Mouse (Mus musculus): ENCODE results near the gene Zbtb22.
"Not testable (repeated sequence)": the region's sequence is repeated elsewhere in the genome, so short reads cannot be mapped to it uniquely, and the experiment has no call there.

Zbtb22 gene

DNA sequence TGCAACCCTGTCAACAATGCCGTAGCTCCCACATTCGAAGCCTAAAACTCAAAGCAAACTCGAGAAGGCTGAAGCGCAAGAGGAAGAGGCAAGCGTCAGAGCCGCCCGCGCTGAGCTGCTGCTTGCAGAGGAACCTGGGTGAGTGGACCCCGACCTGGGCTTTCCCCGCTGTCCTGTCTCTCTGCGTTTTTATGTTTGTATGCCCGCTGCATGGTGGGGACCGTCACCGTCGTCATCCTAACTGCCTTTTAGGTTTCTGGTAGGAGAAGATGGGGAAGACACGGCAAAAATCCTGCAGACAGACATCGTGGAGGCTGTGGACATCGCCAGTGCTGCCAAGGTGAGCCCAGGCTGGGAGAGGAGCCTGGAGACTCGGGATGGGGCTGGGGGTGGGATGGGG lies 25.7 kb downstream of the Zbtb22 start:
- no peak for DNase-seq (ENCODE audit: extremely low spot score, low read depth, low spot score)

DNA sequence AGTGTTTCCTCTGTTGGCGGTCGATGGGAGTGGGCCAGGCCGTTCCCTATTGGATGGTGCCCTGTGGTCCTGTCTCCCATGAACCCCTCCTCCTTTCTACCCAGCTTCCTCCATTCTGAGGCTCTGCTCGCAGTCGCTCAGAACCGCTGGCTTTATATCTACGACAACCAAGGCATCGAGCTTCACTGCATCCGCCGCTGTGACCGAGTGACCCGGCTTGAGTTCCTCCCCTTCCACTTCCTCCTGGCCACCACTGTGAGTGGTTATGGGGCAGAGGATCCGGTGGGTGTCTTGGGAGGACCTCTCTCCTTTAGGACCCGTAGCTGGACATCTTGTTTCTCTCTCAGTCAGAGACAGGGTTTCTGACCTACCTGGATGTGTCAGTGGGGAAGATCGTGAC lies 27.8 kb downstream of the Zbtb22 start:
- DNase-seq (ENCODE audit: extremely low spot score, low read depth, low spot score), result no peak

DNA sequence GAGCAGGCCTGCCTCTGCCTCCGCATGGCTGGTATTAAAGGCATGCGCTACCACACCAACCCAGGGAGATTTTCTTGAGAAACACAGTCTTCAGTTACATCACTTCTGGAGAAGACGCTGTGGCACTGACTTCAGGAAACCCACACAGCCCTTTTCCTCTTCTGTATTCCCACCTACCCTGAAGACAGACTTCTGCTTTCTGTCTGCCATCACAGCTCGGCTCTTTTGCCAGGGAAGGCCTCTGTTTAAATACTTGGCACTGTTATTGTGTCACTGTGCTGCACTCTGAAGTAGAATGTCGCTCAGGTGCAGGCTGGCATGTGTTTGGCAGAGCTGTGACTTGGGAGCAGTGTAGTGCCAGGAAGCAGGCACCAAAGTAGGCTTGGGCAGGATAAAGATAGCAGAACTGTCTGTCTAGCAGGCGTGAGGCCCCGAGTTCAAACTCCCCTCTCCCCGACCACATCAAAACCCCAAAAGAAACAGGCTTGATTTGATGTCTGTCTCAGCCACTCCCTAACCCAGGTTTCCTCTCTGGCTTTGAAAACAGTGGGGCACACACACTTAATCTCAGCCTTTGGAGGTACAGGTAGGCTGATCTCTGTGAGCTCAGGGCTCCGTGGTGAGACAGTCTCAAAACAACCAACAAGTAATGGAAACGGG lies 31.9 kb downstream of the Zbtb22 start:
- no peak for DNase-seq (ENCODE audit: extremely low spot score, low read depth, low spot score)

DNA sequence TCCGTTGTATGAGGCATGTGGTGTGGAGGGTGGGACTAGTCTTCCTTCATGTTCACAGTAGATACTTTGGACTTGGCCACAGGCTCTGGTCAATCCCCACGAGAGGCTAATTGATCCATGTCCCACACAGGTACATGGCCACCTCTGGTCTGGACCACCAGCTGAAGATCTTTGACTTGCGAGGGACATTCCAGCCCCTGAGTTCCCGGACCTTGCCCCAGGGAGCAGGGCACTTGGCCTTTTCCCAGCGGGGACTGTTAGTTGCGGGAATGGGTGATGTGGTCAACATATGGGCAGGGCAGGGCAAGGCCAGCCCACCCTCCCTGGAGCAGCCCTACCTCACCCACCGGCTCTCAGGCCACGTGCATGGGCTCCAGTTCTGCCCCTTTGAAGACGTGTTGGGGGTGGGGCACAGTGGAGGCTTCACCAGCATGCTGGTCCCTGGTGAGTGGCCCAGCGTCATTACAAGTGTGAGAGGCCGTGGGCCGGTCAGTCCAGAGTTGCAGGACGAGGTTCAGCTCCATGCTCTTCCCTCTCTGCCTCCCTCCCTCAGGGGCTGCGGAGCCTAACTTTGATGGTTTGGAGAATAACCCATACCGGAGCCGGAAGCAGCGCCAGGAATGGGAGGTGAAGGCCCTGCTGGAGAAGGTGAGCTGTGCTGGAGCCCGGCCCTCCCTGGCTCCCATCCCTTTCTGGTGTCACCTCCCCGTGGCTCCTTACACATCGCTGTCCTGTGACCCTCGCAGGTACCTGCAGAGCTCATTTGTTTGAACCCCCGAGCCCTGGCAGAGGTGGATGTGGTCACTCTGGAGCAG lies 32.6 kb downstream of the Zbtb22 start:
- DNase-seq (ENCODE audit: extremely low spot score, low read depth, low spot score), result no peak

DNA sequence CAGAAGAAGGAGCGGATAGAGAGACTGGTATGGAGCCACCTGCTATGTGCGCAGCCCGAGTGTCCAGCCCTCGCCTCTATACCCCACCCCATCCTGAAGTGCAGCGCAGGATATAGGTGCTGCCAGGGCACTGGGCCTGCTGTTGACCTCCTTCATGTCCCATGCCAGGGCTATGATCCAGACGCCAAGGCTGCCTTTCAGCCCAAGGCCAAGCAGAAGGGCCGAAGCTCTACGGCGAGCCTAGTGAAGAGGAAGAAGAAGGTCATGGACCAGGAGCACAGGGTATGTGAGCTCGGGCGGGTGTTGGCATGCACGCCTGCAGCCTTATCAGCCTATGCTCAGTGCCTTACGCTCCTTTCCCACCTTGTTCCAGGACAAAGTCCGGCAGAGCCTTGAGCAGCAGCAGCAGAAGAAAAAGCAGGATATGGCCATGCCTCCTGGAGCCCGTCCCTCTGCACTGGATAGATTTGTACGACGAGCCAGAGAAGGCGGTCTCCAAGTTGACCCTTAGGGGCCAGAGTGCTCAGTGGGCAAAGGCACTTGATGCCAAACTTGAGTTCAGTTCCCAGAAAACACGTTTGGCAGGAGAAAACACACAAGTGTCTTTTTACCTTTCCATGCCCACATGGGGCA lies 33.3 kb downstream of the Zbtb22 start:
- DNase-seq (ENCODE audit: extremely low spot score, low read depth, low spot score), result no peak

DNA sequence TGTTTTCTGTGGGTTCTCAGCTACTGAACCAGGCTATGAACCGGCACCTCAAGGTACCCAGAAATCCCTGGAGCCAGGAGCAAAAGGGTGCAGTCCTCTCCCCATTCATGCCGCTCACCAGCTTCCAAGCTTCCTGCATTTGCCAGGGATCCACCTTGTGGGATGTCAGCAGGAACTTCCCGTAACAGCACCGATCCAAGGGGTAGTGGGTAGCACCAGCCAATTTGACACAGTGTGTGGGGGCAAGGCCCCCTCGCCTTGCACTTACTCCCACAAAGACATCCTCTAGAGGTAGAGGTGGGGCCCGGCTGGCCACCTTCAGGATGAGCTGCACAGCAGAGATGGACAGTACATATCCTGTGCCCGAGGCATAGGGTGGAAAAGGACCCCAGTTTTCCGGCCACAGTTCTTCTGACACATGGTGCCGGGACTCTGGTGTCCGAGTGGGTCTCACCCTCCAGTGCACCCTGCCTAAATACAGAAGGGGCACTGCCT lies 34.5 kb downstream of the Zbtb22 start:
- DNase-seq (ENCODE audit: extremely low spot score, low read depth, low spot score), result no peak

DNA sequence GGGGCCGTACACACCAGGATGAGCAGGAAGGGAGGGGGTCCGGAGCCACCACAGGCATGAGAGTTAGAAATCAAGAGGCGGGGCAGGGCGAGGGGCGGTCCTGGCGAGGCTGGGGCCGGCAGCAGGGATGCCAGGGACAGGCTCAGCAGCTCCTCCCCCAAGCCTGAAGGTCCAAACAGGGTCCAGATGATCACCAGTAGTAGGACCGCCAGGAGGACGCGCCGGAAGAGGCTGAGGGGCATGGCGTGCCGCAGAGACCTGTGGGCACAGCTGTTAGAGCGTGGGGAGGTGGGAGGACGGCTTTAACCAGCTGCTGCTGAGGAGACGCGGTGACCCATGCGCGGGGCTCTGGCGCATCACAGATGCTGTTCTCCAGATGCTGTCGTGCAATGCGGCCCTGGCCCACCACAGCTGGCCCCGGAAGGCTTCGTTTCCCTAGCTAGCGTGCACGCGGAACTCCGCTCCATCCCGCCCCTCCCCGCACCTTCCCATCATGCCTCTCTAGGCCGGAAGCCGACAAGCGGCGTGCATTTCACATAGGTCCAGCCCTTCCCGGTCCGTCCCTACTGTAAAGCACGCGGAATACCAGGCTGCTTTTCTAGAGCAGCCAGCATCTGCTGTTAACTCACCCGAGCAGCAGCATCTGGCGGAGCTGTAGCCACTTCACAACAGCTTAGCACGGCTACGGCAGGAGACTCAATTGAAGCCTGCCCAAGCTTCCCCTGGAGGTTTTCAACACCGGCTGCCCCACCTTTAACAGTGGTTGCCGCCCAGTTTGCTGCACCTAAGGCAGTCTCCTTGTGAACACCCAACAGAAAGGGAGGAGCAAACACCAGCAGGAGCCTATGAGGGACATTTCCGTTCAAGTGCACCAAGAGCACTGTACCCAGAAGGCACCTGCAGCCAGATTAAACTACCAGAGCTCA lies 35.6 kb downstream of the Zbtb22 start, which contains the start of gene B3galt4:
Gene B3galt4, minus strand, starts transcription at position 468 of the 926 bp plus-strand sequence.
- no peak for DNase-seq (ENCODE audit: extremely low spot score, low read depth, low spot score)

DNA sequence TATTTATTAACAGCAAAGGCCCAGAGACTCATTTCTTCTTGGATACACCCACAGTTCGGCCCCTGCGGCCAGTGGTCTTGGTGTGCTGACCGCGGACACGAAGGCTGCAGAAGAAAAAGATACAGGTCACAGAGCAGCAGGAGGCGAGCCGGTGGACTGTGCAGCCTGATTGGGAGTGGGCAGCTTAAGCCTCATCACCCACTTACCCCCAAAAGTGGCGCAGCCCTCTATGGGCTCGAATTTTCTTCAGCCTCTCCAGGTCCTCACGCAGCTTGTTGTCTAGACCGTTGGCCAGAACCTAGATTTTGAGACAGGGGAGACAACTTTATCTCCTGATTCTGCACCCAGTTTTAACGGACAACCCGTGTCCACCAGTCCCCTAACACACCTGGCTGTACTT lies 36.3 kb downstream of the Zbtb22 start:
- not testable (repeated sequence) for DNase-seq (ENCODE audit: extremely low spot score, low read depth, low spot score)

DNA sequence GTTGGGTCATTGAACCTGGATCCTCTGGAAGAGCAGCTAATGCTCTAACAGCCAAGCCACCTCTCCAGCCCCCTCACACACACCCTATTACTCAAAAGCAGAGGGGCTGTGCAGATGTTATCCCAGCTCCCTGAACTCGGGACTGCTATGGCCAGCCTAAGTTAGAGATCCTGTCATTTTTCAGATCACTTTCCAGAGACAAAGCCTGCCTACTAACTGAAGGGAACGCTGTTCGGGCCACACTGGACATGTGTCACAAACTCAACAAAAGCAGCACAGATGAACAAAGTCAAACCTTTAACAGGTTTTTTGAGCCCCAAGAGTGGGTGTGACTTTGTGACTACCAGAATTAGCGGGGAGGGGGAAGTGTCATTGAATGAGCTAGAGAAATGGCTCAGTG lies 37.2 kb downstream of the Zbtb22 start:
- DNase-seq (ENCODE audit: extremely low spot score, low read depth, low spot score), result no peak

DNA sequence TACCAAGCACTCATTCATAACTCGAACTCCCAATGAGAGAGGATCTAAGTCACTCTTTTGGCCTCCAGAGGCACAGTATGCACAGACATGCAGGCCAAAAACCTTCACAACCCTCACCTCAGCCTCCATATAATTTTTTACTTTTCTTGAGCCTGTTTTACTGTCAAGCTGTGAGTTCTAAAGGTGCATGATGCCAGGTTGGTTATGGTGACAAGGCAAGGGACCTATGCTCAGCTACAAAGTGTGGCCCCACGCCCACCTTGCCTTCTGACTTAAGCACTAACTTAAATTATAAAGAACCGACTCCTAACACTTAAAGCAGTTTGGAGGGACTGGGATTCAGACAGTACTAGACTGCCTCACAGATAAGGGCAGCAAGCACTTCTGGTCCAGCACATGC lies 37.6 kb downstream of the Zbtb22 start:
- DNase-seq (ENCODE audit: extremely low spot score, low read depth, low spot score), result no peak

DNA sequence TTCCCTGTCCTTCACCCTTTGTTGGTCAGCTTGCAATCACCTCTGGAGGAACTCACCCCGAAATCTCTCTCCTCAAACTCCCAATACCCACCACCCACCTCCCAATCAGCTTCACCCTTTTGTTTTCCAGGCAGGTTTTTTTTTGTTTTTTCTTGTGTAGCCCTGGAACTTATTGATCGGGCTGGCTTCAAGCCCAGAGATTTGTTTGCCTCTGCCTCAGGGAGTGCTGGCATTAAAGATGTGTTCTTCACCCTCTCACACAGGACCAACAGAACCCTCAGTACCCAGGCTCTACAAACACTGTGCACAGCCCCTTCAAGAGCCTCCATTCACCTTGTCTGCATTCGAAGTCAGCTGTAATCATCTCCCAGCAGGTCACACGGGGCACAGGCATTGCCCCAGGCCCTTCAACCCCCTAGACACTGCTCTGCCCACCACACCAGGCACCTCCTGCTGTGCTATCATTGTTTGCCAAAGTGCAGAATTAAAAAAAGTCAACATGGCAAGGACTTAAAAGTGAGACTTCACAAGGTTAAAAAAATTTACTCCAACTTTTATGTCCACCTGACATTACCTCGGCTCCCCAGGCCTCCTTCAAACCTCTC lies 38.4 kb downstream of the Zbtb22 start:
- DNase-seq (ENCODE audit: extremely low spot score, low read depth, low spot score), result no peak

DNA sequence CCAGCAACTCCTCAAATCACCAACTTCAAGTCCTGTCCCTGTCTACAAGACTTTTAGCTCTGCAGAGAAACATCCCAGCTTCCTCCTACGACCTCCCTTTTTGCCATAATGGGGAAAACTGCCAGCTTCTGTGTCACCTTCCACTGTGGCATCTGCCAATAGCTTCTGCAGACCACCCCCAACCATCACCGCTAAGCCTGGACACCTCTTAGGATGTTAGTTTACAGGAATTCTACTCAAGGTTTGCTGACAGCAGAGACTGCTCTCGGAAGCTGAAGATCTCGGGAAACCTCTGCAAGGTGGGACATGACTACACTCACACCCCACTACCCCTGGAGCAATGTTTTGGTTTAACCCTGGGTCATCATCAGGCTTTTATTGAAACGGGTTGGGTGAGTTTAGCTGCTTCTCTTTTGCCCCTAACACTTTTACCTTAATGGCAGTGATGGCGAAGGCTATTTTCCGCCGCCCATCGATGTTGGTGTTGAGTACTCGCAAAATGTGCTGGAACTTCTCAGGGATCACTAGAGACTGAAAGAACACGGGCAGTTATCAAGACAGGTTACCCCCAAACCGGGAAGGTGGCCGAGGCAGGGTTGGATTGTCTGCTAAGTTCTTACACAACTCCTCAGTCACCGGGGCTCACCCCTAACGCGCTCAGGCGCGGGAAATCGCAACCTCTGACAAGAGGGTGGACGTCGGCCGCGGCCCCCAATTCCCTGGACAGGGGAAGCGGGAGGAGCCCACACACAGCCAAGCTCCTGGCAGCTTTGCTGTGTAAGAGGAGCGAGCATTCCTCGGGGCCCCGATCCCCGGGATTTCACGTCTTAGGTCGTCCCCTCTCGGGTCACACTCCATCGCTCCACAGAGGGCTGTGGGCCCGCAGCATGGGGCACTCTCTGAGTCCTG lies 39.2 kb downstream of the Zbtb22 start:
- no peak for DNase-seq (ENCODE audit: extremely low spot score, low read depth, low spot score)

DNA sequence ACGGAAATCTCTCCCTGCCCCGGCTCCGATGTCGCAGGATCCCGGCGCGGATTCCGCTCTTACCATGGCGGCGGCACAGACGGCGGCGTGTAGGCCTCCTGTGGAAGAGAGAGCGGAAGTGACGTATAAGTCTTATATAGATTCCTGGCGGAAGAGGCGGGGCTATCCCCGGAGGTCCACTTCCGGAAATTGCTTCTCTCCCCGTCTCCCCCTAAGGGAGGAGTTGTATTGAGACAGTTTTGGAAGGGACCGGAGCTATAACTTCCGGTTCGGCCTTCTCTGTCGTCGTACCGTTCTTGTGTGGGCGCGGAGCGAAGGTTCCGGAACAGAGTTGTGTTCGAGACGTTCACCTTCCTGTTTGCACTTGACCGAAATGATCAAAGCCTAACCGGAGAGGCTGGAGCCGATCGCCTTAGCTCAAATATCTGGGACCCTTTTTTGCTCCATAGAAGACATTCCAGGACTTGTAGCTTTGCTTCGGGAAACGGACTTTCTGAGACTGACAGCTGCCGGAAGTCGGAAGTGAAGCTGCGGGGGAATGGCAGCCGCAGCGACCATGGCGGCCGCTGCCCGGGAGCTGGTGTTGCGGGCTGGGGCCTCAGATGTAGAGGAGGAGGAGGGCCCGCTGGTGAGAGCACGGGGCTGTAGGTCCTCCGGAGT lies 40.0 kb downstream of the Zbtb22 start, which contains the start of the genes Vps52 and Rps18:
Gene Vps52, plus strand, starts transcription at position 258 of the 660 bp plus-strand sequence.
Gene Rps18, minus strand, starts transcription at position 447 of the 660 bp plus-strand sequence.
- peak; percentile 99 for DNase-seq (ENCODE audit: extremely low spot score, low read depth, low spot score)

DNA sequence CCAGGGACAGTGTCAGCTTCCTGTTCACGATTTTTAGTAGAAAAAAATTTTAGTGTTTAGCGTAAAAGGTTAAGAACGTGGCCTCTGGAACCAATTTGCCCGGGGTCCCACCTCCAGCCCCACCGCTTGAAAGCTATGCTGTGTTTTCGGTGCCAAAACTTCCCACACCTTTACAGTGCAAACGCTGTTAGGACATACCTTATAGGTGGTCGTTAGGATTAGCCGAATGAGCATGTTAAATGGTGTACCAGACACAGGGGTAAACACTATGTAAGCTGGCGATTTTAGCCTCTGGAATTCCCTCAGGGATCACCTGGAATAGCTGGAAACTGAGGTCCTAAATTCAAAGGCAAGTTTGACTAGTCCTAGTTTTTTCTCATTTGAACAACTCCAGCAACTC lies 40.6 kb downstream of the Zbtb22 start:
- no peak for DNase-seq (ENCODE audit: extremely low spot score, low read depth, low spot score)

DNA sequence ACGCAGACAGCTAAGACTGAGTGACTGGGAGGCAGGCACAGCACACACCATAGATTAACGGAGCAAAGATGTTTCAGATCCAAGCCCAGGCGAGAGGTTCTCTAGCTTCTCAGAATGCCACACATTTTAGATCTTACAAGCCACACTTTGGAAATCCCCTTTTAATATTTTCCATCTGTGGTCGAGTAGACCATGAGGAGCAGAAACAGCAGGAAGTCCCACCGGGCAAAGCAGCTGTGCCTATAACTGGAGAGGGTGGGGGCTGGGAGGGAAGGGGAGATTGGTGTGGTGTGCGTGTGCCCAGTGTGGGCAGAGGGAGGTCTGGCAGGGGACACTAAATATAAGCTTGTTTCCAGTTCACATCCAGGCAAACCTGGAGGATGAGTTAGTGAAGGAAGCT lies 41.8 kb downstream of the Zbtb22 start:
- no peak for DNase-seq (ENCODE audit: extremely low spot score, low read depth, low spot score)

DNA sequence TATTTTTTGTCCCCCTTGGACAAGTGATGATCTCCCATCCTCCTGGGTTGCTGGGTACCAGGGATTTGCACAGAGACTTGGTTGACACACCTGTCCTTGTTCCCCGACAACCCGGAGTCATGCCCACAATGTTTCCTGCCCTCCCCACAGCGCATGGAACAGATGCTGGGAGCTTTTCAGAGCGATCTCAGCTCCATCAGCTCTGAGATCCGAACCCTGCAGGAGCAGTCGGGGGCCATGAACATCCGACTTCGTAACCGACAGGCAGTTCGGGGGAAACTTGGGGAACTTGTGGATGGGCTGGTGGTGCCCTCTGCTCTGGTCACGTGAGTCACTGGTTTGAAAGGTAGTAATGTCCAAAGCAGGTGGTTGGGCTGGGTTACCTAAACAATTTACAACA lies 42.7 kb downstream of the Zbtb22 start:
- DNase-seq (ENCODE audit: extremely low spot score, low read depth, low spot score), result no peak

DNA sequence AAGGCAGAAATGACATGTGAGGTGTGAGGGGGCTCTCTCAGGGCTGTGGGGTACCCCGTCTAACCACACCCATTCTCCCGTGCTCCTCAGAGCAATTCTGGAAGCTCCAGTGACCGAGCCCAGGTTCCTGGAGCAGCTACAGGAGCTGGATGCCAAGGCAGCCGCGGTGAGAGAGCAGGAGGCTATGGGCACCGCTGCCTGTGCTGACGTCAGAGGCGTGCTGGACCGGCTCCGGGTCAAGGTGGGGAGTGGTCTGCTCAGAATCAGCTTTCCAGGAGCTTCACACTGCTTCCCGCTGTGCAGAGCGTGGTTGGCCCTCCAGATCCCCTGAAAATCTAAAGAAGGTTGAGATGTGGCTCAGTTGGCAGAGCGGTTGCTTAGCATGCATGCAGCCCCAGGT lies 43.4 kb downstream of the Zbtb22 start:
- no peak for DNase-seq (ENCODE audit: extremely low spot score, low read depth, low spot score)

DNA sequence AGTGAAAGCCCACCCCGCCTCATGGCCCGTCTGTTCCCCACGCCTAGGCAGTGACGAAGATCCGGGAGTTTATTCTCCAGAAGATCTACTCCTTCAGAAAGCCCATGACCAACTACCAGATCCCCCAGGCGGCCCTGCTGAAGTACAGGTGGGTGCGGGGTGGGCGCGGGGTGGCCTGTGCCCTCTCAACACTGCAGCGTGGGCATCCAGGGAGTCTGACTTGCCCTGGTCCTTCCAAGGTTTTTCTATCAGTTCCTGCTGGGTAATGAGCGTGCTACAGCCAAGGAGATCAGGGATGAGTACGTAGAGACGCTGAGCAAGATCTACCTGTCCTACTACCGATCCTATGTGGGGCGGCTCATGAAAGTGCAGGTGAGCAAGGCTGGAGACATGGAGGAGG lies 44.2 kb downstream of the Zbtb22 start:
- no peak for DNase-seq (ENCODE audit: extremely low spot score, low read depth, low spot score)

DNA sequence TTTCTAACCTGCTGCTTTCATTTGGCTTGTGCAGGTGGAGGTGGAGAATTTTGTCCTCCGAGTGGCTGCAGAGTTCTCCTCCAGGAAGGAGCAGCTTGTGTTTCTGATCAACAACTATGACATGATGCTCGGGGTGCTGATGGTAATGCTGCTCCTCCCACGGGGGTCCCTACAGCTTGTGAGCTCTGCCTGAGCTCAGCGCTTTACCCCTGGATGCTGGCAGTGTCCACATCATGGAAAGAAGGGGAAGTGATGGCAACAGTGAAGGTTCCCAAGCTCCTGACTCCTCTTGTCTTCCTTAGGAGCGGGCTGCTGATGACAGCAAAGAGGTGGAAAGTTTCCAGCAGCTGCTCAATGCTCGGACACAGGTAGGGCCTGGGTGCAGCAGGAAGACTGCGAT lies 47.2 kb downstream of the Zbtb22 start:
- no peak for DNase-seq (ENCODE audit: extremely low spot score, low read depth, low spot score)
